Mouse (Mus musculus) ES-Bruce4 (cell line): ENCODE results near the gene Smim20. TPM values are rescaled to one million over a fixed set of nuclear protein-coding genes. Genes with fewer than 3 reads are reported as not detected.

Experiments
- H3K27ac ChIP-seq: 2 replicates; pipeline ENCODE4 v1.5.1; 2012; ENCODE audit warnings: low read length, inconsistent platforms; ENCODE audit not compliant: insufficient read depth
- H3K27me3 ChIP-seq: 2 replicates; pipeline ENCODE4 v1.6.1; 2012; ENCODE audit warnings: mild to moderate bottlenecking, low read length, inconsistent platforms; ENCODE audit not compliant: control insufficient read depth, poor library complexity, insufficient read depth, severe bottlenecking
- H3K36me3 ChIP-seq: 2 replicates; pipeline ENCODE4 v1.6.1; 2012; ENCODE audit warnings: inconsistent platforms, mild to moderate bottlenecking, low read length, moderate library complexity; ENCODE audit not compliant: control insufficient read depth, poor library complexity, insufficient read depth, severe bottlenecking
- H3K4me1 ChIP-seq: one replicate; pipeline ENCODE4 v1.8.1; 2011; ENCODE audit warnings: low read length; ENCODE audit not compliant: control insufficient read depth, insufficient read depth
- H3K4me3 ChIP-seq: 2 replicates; pipeline ENCODE4 v1.5.1; 2011; ENCODE audit warnings: low read depth, mild to moderate bottlenecking, low read length
- H3K9ac ChIP-seq: 2 replicates; pipeline ENCODE4 v1.6.1; 2012; ENCODE audit warnings: low read depth, mild to moderate bottlenecking, inconsistent platforms; ENCODE audit not compliant: poor library complexity, severe bottlenecking
- H3K9me3 ChIP-seq: replicated peaks from 2 replicates; pipeline ENCODE4 v1.6.1; 2012; ENCODE audit warnings: mild to moderate bottlenecking, low read length, inconsistent platforms; ENCODE audit not compliant: control insufficient read depth, poor library complexity, insufficient read depth, severe bottlenecking
- CTCF ChIP-seq: IDR thresholded peaks from one replicate; pipeline ENCODE4 v1.8.1; 2011; ENCODE audit warnings: low read depth, low read length
- EP300 ChIP-seq: IDR thresholded peaks from 2 replicates; pipeline ENCODE4 v1.6.1; 2011; ENCODE audit warnings: low read depth, low read length; ENCODE audit not compliant: insufficient read depth
- POLR2A ChIP-seq: IDR thresholded peaks from one replicate; pipeline ENCODE4 v1.8.1; 2011; ENCODE audit warnings: low read length; ENCODE audit not compliant: insufficient read depth
- polyA plus RNA-seq: library from polyadenylated mRNA; stranded (reverse); fragments of >200 nt; gene quantifications from 2 replicates; pipeline ENCODE4 v1.2.4, GENCODE M21; 2011; ENCODE audit warnings: low read depth; ENCODE audit not compliant: missing spikeins, insufficient read depth, insufficient read length

Gene Smim20
- polyA plus RNA-seq, 1 experiment, result 20.0 TPM

GRCm38 (mm10) chr5:53259894-53260293, 7.0 kb upstream of the Smim20 start:
- no peak overlapping the region for H3K9ac ChIP-seq
- no peaks in the 10 kb centered on the region for H3K36me3 ChIP-seq
- no peak for TF ChIP-seq POLR2A
- TF ChIP-seq CTCF, result no peak
- TF ChIP-seq EP300, result no peak
- no peaks in the 10 kb centered on the region for H3K4me1 ChIP-seq
- peaks cover 3% of the 10 kb centered on the region; the same call in 1 of the 2 replicates for H3K27me3 ChIP-seq
- H3K9me3 ChIP-seq, result no peaks in the 10 kb centered on the region
- no peak overlapping the region for H3K4me3 ChIP-seq
- H3K27ac ChIP-seq, result no peak overlapping the region

GRCm38 (mm10) chr5:53261999-53262398, 4.9 kb upstream of the Smim20 start:
- no peaks in the 10 kb centered on the region for H3K36me3 ChIP-seq
- H3K9me3 ChIP-seq, result no peaks in the 10 kb centered on the region
- H3K4me3 ChIP-seq, result no peak overlapping the region
- H3K27ac ChIP-seq, result no peak overlapping the region
- no peak overlapping the region for H3K9ac ChIP-seq
- TF ChIP-seq CTCF, result no peak
- no peak for TF ChIP-seq EP300
- no peak for TF ChIP-seq POLR2A
- H3K27me3 ChIP-seq, result peaks cover 3% of the 10 kb centered on the region; the same call in 1 of the 2 replicates
- peaks cover 1% of the 10 kb centered on the region for H3K4me1 ChIP-seq

- Histone ChIP-seq H3K36me3 (no peaks in the 10 kb centered on the region), H3K9me3 (no peaks in the 10 kb centered on the region), H3K27me3 (no peaks in the 10 kb centered on the region), H3K4me3 (no peak overlapping the region), H3K4me1 (peaks cover 1% of the 10 kb centered on the region), H3K27ac (no peak overlapping the region), H3K9ac (no peak overlapping the region)
- TF ChIP-seq CTCF (no peak), EP300 (no peak), POLR2A (no peak)
These were observed 2.8 kb upstream of the Smim20 start for GRCm38 (mm10) chr5:53264061-53264460.

- Histone ChIP-seq H3K27me3 (no peaks in the 10 kb centered on the region), H3K27ac (no peak overlapping the region), H3K36me3 (no peaks in the 10 kb centered on the region), H3K9ac (no peak overlapping the region), H3K9me3 (no peaks in the 10 kb centered on the region), H3K4me3 (no peak overlapping the region), H3K4me1 (peaks cover 1% of the 10 kb centered on the region)
- no peak for TF ChIP-seq CTCF
- TF ChIP-seq POLR2A, result no peak
- TF ChIP-seq EP300, result no peak
These were observed 1.1 kb upstream of the Smim20 start for GRCm38 (mm10) chr5:53265740-53266139.

GRCm38 (mm10) chr5:53266181-53266580, 702 bp upstream of the Smim20 start:
- Histone ChIP-seq H3K27me3 (no peaks in the 10 kb centered on the region), H3K4me1 (peaks cover 1% of the 10 kb centered on the region), H3K9me3 (no peaks in the 10 kb centered on the region), H3K27ac (no peak overlapping the region), H3K9ac (peak overlapping the region; percentile 74), H3K4me3 (no peak overlapping the region), H3K36me3 (no peaks in the 10 kb centered on the region)
- TF ChIP-seq CTCF, result no peak
- no peak for TF ChIP-seq POLR2A
- no peak for TF ChIP-seq EP300

GRCm38 (mm10) chr5:53268095-53268692, 1.3 kb downstream of the Smim20 start:
- Histone ChIP-seq H3K4me1 (peaks cover 1% of the 10 kb centered on the region), H3K4me3 (no peak overlapping the region), H3K9me3 (no peaks in the 10 kb centered on the region), H3K27me3 (no peaks in the 10 kb centered on the region), H3K27ac (no peak overlapping the region), H3K9ac (peak overlapping the region; percentile 74; the same call in 1 of the 2 replicates), H3K36me3 (no peaks in the 10 kb centered on the region)
- TF ChIP-seq EP300 (no peak), POLR2A (no peak), CTCF (no peak)
